Mouse (Mus musculus) cerebellum, adult 2 months (tissue): Measurements from ENCODE around the gene Mta1.

ENCODE experiments used
- CTCF ChIP-seq: fragments of 200-500 bp; IDR thresholded peaks from 2 replicates; pipeline ENCODE4 v1.5.1; 2011; ENCODE audit warnings: low read depth, mild to moderate bottlenecking, control low read depth, low read length, moderate library complexity, borderline replicate concordance; ENCODE audit not compliant: insufficient read depth
- POLR2A ChIP-seq: fragments of 200-500 bp; IDR thresholded peaks from 2 replicates; pipeline ENCODE4 v1.6.1; 2011; ENCODE audit warnings: low read length, control low read depth, borderline replicate concordance; ENCODE audit not compliant: insufficient read depth

DNA sequence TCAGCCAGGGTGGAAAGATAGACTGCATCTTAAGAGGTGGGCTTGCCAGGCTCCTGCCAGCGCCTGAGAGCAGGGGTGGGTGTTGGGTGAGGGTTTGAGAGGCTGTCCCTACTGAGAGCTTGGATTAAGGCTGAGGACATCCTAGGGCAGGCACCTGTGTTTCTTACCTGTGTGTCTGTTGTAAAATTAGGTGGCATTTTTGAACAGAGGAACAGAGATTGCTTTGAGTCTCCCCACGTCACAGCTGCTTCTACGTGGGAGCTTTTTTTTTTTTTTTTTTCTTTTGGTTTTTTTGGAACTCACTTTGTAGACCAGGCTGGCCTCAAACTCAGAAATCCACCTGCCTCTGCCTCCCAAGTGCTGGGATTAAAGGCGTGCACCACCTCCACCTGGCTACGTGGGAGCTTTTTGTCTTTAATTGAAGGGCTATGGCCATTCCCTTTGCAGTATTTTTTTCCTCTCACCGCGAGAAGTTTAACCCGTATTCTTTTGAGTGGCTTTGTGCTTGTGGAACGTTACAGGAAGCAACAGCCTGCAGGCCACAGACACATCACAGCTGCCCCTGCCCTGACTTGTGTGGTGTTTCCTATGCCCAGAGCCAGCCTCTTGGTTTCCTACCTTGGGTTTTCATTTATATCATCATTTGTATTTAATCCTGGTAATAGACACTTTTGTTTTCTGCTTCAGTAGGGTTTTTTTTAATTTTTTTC lies 3.3 kb downstream of the Mta1 start:
- TF ChIP-seq POLR2A, result no peak
- no peak for TF ChIP-seq CTCF
